Mouse (Mus musculus): ENCODE measurements around the gene Ikzf3.

The Ikzf3 gene

DNA sequence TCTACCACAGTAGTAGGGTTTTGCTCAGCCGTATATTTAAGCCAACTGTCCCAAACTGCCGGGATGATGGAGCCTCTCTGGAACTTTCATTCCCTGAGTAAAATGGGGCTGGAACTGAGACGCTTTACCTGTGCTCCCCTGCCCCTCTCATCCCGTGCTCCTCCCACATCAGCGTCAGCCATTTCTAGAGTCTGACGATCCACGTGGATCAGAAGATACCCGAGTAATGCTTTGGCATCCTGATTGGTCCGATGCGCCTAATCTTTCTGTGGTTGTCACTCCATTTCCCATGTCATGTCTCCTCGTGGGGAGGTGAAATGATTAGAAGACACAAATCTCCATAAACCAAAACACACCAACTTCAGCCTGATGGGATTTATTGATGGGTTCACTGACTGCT lies 70.9 kb downstream of the Ikzf3 start:
- no peak for DNase-seq (ENCODE audit: low spot score in 2 of 2)

DNA sequence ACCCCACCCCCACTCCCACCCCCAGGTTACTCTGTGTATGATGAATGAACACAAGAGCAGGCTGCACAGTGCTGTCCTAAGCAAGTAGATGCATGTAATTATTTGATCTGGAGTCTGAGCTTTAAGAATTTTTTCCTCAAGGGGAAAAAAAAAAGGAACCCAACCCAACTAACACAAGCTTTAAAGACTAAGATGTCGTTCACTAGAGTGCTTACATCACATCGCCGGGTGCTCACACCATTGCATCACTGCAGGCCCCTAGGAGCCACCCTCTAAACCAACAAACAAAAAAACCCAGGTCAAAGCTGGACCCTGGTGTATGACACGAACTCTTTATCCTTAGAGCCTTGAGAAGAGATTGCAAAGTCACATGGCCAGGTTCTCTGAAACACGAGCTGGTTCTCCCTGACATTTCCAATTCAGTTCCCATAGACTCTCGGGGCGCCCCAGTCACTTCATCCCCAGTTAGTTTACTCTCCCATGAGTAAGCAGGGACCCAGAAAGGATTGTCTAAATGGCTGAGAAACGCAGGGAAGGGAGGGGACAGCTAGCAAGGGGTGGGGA lies 71.8 kb downstream of the Ikzf3 start:
- DNase-seq (ENCODE audit: low spot score in 2 of 2): no peak

DNA sequence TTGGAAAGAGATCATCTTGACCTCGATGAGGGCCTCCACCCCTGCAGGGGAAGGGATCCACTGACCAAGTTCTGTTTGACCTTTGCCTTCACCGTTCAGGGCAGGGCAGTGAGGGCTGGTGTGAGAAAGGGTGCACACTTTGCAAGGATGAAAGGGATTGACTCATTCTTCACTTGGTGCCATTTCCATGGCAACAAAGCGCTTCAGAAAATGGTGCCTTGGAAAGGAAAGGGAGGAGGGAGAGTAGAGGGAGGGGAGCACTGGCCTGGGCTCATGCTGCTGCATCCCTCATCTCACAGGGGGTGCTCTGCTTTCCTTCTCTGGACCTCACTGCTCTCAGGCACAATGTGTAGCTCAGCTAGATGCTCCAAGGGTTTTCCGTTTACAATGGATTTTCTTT lies 73.1 kb downstream of the Ikzf3 start:
- DNase-seq (ENCODE audit: low spot score in 2 of 2): no peak

DNA sequence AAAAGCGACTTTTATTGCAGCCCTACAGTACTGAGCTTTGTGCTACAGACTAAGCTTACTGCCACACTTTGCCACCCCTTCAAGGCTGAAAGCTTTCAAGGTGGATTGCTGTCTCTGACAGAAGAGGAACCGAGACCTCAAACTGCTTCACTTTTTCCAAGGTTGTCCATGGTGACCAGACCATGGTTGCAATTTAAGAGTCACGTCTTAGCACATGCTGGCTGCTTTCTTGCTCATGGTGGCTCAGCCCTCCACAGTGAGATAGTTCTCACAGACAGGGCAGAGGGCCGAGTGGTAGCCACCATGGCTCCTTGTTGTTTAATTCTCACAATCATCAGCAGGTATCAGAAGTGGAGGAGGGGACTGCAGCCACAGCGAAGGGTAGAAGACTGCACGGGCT lies 75.0 kb downstream of the Ikzf3 start:
- peak; percentile 76 to 77 for DNase-seq (ENCODE audit: low spot score in 2 of 2)

DNA sequence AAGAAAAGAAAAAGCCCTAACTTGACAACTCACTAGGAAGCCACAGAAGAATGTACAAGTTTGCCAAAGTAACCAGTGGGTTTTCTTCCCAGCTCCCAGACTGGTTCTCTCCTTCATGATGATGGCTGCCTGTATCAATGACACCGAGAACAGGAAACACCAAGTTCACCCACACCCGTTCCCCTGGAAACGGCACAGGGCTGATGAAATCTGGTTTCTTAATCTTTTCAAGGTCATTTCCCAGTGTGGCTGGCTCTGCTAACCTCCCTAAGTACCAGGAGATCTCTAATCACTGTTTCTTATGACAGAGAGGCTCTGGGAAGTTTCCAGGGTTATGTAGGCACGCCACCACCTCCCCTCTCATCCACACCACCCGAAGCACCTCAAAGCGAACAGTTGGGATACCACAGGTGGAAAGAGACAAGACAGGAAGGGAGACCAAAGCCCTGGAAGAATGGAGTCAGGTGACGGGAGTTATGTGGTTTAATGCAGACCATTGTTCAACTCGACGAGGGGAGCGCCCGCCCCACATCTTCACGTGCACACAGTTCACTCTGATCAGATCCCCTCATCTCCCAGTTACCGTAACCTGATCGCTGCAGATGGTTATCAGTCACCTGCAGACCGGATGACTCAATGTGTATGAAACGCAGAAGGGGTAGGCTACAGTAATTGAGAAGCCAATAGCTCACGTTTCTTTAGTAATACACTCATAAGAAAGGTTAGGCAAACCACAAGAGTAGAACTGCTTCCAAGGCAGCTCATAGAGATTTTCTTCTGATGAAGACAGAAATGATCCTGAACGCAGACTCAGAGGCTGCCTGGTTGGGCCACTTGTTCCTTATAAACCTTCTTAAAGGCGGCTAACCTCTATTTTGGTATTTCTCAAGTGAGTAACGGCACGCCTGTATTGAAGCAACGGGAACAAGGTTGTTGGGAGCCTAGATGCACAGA lies 75.8 kb downstream of the Ikzf3 start:
- no peak for DNase-seq (ENCODE audit: low spot score in 2 of 2)

DNA sequence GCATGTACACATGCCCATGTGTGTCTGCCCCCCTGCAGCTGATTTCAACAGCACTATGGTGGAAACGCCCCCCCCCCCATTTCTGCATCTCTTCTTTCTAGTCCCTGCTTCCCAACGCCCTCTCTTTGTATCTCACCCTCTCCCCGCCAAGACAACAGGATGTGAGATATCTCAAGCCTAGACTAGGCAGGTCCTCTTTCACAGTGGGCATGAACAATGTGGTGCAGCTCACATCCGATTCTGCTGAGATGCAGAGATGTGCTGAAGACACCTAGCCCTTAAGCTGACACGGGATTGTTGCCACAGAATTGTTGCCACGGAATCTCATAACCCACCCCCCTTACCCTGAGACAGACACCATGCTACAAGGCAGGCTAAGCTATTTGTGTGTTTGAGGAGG lies 81.3 kb downstream of the Ikzf3 start:
- DNase-seq (ENCODE audit: low spot score in 2 of 2): peak in 1 of 2 experiments; percentile 32

DNA sequence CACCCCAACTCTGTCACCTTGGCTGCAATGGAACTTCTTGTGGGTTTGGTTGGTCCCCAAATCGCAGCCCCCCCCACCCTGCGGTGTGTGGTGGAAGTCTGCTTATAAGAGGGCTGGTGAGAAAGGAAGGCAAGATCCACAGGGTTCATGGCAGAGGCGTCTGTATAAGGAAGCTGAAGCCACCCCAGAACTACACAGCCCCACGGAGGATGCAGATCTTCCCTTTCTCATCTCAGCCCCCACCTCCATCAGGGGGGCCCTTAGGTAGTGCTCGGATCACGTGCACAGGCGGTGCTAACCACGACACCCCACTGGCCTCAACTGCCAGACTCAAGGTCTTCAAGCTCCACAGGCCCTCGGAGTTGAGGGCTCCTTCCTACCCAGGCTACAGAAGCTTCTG lies 81.9 kb downstream of the Ikzf3 start:
- DNase-seq (ENCODE audit: low spot score in 2 of 2): peak; percentile 30 to 51

DNA sequence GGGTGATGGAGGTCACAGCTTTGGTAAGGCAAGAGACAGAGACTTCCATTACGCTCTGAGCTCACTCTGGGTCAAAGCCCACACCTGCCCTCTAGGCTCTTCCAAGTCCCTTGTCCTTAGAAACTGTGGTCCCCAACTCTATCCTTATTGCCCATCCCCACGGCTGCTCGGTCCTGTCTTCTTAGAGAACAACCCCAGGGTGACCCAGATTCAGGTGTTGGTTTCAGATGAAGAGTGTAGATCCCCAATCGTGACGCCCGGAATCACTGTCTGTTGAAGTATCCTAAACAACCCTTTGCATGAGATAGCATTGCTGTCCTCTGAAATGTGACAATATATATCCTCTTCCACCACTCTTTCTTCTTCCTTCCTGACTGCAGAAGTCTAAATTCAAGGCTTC lies 83.6 kb downstream of the Ikzf3 start:
- DNase-seq (ENCODE audit: low spot score in 2 of 2): no peak

DNA sequence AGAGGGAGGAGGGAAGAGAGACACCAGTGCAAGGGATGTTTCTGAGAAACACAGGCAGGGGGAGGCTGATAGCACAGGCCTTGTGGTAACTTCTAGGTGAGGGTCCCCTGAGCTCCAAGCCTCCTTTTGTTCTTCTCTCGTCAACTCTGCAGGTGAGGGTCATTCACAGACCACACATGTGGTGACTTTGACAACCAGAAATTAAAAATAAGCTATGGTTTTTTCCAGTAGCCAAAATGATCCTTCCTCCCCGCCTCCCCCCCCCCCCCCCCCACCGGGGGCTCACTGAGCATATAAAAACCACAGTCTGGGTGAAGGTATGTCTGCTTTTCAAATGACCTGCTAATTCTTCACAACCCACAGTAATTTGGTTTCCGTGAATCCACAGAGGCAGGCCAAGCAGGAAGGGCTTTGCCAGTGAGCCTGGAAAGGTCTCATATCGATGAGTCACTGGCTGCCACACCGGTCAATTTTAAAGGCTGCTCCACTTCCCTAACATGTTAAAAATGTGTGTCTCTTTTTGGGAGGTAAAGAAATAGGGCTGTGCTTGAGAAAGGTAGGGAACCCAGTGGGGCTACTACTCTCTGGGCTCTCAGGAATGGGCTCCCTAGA lies 84.6 kb downstream of the Ikzf3 start:
- no peak for DNase-seq (ENCODE audit: low spot score in 2 of 2)

DNA sequence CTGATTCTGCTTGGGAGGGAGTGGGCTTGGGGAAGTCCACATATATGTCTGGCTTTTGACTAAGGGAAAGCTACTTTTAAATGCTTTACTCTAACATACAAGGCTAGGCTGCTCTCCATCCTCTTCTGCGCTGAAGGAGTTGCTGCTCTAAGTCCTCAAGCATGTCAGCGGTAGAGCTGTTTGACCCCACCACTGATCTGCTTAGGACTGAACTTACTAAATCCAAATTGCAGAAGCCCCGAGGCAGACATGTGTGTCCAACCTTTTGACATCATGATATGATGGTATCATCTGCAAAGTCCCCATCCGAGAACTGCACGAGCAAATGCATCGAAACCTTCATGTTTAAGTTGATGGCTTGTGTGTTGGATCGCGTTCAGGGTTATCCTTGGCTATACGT lies 86.0 kb downstream of the Ikzf3 start:
- peak in 1 of 2 experiments; percentile 46 for DNase-seq (ENCODE audit: low spot score in 2 of 2)

DNA sequence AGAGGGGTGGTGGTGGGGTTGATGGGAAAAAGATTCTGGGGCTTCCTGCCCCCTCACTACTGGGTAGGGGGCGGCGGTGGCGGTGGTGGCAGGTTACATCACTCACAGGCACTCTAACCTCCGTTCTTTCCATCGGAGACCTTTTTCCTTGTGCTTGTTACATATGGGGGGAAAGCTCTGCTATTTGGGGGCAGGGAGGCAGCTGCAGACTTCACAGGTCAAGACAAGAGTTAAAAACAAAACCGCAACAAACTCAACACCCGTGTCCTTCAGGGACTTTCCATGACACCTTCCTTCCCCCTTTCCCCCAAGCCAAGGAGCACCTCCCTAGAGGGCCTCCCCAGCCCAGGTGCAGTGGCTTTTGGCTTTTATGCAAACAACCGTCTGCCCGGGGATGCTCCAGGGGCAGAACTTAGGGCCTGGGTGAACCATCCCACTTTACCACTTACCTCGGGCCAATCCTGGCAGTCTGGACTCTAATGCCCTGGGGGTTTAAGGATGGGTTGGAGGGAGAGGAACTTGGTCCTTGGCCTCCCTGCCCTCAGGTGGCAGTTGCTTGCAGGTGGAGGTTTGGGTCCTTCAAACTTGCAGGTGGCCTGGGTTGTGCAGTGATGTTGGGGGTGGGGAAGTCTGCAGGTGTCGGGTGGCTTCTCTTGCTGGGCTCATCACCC lies 86.6 kb downstream of the Ikzf3 start:
- DNase-seq (ENCODE audit: low spot score in 2 of 2): peak; percentile 89 to 91

DNA sequence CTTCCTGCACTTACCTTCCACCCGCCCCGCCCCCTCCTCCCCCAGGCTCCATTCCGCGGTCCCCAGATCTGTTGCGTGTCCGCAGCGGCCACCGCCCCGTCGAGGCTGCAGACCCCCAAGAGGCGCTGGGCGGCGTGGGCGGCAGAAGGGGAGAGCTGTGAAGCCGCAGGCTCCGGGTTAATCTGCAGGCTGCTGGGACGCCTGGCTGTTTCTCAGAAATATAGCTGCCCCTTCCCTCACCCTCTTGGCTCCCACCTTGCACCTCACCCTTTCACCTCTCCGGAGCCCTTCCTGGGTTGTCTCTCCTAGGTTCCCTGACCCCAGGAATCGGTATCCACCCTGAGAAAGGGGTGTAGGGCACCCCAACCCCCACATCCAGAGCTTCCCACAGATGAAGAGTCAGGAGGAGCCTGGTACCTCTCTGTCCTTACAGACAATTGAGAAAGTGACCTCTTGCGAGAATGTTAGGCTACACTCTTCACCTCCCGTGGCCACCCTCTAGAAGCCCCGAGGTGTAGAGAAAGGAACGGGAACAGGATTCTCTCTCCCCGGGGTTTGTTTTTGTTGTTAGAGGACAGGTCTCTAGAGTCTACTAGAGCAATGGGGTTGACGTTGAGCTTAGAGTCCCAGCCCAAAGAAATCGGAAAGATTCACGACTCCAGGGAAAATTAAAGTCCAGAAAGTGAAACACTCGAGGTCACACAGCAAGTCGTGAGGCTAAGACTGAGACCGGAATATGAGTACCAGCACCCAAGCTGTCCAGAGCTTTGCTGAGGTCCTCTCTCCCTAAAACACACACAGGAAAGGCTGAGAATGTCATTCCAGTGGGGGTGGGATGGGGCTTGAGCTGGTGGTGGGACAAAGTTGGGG lies 87.5 kb downstream of the Ikzf3 start:
- no peak for DNase-seq (ENCODE audit: low spot score in 2 of 2)

DNA sequence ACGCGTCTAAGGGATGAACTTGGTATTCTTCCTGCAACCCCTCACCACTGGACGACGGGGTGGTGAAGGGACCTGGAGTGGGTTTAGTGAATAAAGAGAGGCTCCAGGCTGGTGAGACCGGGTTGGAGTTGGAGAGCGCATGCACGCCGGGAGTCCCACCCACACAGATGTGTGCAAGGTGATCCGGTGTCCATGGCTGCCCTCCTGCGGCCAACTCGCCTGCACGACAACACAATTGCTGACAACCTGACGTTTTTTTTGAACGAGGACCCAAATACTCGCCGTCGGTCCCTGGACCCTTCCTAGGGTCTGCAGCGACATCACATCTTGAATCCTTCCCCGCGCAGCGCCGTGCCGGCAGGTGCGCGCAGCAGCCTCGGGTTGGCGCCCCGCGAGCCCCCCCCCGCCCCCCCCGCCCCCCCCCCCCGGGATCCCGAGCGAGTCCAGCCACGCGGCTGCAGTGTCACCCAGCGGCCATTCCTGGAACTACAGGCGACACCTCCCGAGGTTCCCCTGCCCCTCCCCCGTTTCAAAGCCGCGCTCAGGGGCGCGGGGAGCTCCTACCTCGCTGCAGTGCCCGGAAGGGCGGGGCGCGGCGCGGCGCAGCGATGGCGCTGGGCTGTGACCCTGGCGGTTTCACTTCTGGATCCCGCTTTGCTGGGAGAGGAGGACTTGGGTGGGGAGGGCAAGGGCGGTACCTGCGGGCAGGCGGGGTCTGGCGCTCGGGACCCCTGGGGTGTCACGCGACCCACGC lies 88.3 kb downstream of the Ikzf3 start:
- peak; percentile 97 to 98 for DNase-seq (ENCODE audit: low spot score in 2 of 2)

DNA sequence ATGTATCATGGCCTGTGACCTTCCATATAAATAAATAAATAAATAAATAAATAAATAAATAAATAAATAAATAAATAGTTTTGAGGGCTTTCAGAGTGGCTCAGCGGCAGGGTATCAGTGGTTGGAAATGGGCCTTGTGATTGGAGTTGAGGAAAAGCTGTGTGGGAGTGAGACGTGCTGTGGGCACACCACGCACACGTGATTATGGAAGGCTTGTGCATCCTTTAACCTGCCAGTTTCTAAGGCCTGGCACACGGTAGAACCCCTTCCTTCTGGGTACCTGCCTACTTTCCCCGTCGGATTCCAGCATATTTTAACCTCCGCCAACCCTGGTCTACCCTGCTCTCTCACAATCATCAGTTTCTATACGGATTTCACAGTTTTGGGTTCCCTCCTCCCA lies 88.9 kb downstream of the Ikzf3 start:
- DNase-seq (ENCODE audit: low spot score in 2 of 2): no peak

DNA sequence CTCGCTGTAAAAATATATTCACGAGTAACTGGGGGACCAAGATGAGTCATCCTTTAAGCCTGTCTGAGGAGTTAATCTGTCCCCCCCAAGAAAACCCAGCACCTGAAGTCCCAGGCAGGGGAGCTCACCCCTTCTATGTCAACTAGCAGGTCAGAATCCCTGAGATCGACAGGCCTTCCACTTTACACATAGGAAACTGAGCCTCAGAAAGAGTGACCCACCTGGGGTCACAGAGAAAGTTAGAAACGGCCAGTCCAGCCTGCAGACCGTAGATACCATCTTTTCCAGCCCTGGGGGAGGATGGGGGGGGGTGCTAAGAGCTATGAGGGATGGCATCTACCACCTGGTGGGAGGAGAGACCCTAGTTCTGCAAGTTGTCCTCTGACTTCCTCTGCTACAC lies 89.3 kb downstream of the Ikzf3 start:
- DNase-seq (ENCODE audit: low spot score in 2 of 2): no peak

DNA sequence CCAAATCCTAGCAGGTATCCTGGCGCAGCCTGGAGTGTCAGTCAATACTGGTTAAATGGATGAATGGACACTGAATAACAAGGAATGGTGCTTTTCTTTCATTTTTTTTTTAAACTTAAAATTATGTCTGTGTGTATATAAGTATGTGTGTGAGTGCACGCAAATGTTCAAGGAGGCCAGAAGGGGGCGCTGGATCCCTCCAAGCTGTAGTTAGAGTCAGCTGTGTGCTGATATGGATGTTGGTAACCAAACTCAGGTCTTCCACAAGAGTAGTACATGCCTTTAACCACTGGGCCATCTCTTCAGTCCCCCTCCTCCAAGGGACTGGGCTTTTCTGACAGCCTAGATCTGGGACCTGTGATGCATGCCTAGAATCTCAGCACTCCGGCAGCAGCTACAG lies 90.3 kb downstream of the Ikzf3 start:
- DNase-seq (ENCODE audit: low spot score in 2 of 2): no peak

DNA sequence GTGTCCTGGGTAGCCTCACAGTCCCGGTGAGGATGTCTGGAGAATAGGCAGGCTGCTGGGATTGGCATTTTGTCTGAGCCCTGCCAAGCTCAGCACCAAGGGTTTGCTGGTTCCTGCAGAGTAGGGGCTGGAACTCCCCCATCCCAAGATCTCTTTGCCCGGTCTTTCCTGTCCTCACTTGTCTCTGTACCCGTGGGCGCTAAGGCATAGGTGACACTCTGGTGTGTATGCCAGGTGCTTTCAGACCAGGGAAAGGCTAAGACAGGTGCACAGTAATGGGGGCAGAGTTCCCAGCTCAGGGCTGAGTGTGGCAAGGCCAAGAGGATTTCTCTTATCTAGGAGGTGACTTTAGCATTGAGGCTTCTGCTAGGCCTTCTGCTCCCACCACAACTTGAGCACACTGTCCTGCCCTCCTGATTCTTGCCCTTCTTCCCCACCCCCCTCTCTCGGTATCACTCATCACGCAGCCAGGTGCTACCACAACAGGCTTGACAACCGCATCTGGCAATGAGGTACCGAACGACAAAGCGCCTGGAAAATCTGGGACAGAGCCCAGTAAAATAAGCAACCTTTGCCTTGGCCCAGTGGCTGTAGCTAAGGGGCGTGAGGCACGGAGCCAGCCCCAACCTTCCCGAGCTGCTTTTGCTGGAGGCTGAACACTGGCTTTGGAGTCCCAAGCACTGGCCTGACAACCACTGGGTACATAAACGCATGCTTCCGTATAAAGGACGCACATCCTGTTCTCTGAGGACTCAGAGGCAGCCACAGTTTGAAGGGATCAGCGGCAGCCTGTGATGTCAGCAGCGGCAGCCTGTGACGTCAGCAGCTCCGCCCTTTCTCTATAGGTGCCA lies 95.7 kb downstream of the Ikzf3 start:
- DNase-seq (ENCODE audit: low spot score in 2 of 2): no peak

DNA sequence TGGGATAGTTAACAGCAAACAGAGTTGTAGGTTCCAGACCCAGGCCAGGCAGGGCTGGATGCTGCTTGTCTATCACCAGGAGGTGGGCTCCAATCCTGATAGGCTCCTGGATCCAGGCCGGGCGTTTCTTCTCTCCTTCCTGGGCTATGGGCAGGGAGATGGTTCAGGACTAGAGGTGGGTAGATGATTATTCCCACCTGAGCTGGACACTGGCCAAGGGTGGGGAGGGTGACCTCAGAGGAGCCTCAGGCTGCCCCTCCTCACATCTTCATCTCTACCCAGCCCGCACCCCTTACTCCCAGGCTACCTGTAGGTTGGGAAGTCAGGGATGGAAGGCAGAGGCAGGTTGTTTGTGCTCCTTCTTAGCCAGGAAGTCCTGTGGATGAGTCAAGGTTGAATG lies 96.4 kb downstream of the Ikzf3 start:
- no peak for DNase-seq (ENCODE audit: low spot score in 2 of 2)

DNA sequence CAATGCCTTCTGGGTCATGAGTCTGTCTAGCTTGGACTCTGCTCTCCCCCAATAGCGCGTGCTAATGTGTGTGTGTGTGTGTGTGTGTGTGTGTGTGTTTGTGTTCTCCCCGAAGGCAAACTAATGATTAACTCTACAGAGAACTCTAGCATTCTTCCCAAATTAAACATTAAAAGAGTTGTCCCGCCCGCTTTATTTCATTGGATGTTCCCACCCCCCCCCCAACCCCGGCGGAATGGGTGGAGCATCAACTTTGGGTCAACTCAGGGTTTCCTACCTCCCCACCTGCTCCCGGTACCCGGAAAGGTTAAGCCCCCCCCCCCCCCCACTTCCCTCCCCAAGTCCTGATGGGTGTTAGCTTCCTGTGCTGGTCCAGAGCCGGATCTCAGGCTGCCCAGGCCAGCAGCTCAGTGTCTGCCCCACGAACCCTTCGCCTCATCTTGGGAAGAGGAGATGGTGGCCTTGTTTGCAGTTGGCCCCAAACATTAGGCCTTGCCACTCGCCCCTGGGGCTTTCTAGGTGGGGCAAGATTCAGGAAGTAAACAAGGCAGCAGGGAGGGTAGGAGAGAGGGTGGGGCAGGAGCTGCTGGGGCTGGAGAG lies 97.5 kb downstream of the Ikzf3 start:
- peak in 1 of 2 experiments; percentile 24 for DNase-seq (ENCODE audit: low spot score in 2 of 2)

All from spleen, postnatal 36 days (tissue).